Mouse (Mus musculus) lung, postnatal 0 days (tissue): ENCODE results near the gene Glis2.

Experiments
- CTCF ChIP-seq: IDR thresholded peaks from 2 replicates; pipeline ENCODE4 v1.5.1; 2016; ENCODE audit warnings: antibody characterized with exemption, mild to moderate bottlenecking
- EP300 ChIP-seq: IDR thresholded peaks from 2 replicates; pipeline ENCODE4 v1.6.1; 2016; ENCODE audit warnings: antibody characterized with exemption, mild to moderate bottlenecking, control low read depth

GRCm38 (mm10) chr16:4544845-4545244 lies 49.7 kb upstream of the Glis2 start:
- no peak for TF ChIP-seq CTCF
- TF ChIP-seq EP300 = no peak
